Mouse (Mus musculus) cerebellum, adult 2 months (tissue): ENCODE measurements around the gene Dip2a.
A peak's percentile ranks its signal among the peaks of the same experiment; 100 is the strongest.

ENCODE experiments used
- CTCF ChIP-seq: fragments of 200-500 bp; IDR thresholded peaks from 2 replicates; pipeline ENCODE4 v1.5.1; 2011; ENCODE audit warnings: low read depth, mild to moderate bottlenecking, control low read depth, low read length, moderate library complexity, borderline replicate concordance; ENCODE audit not compliant: insufficient read depth
- POLR2A ChIP-seq: fragments of 200-500 bp; IDR thresholded peaks from 2 replicates; pipeline ENCODE4 v1.6.1; 2011; ENCODE audit warnings: low read length, control low read depth, borderline replicate concordance; ENCODE audit not compliant: insufficient read depth

DNA sequence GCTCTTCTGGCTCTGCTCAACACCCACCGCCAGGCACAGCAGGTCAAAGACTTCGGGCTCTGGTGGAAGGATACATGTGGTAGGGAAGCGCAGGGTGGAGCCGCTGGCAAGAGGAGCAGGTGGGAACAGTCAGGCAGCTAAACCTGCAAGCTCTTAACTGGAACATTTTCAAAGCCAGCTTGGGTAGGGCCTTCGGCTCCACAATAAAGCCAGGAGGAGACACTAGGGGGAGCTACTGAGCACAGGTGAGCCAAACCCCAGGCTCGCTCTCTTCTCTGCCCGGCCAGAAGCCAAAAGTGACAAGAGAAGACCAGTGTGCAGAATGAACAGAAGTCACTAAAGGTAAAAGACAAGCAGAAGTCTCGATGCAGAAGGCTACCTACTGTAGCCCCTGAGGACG, 46.7 kb upstream of the Dip2a start:
- TF ChIP-seq CTCF (peak; percentile 72), POLR2A (no peak)
